Mouse (Mus musculus) stomach, postnatal 0 days (tissue): ENCODE data around the gene Naxd.

Source experiments
- CTCF ChIP-seq: IDR thresholded peaks from 2 replicates; pipeline ENCODE4 v1.5.1; 2016; ENCODE audit warnings: antibody characterized with exemption, low read depth, mild to moderate bottlenecking, moderate library complexity
- EP300 ChIP-seq: optimal IDR thresholded peaks from 2 replicates; pipeline ENCODE3; 2016; ENCODE audit warnings: antibody characterized with exemption

- TF ChIP-seq CTCF (no peak), EP300 (no peak)
Measured at GRCm38 (mm10) chr8:11452974-11453373, 44.3 kb upstream of the Naxd start.
